Mouse (Mus musculus): ENCODE results near the gene Psmb10. TPM values are rescaled to one million over a fixed set of nuclear protein-coding genes. Genes with fewer than 3 reads are reported as not detected.

Gene Psmb10
- polyA plus RNA-seq, 1 experiment: 73.5 TPM

- TF ChIP-seq FOSL1 (IDR thresholded peaks at IDR 0.05; ENCODE audit: insufficient read depth, low read length, poor library complexity, severe bottlenecking) (no peak), CTCF (IDR thresholded peaks at IDR 0.05; ENCODE audit: control insufficient read depth, insufficient read depth, insufficient read length) (no peak), USF1 (IDR thresholded peaks at IDR 0.05; ENCODE audit: low read depth) (no peak), MYOG (IDR thresholded peaks at IDR 0.05; ENCODE audit: control insufficient read depth, extremely low read depth, insufficient read length) (no peak), CEBPB (IDR thresholded peaks at IDR 0.05; ENCODE audit: low read depth) (no peak), MYOD1 (IDR thresholded peaks at IDR 0.05; ENCODE audit: control insufficient read depth, insufficient read length, low read depth) (no peak), MAX (IDR thresholded peaks at IDR 0.05) (no peak)
- Histone ChIP-seq H3K4me3 (ENCODE audit: insufficient read depth, poor library complexity, severe bottlenecking) (no peak overlapping the region), H3K27me3 (ENCODE audit: control insufficient read depth, insufficient read depth, insufficient read length) (no peaks in the 10 kb centered on the region), H3K79me2 (ENCODE audit: control insufficient read depth, insufficient read depth) (no peaks in the 10 kb centered on the region), H3K36me3 (ENCODE audit: control insufficient read depth, insufficient read depth) (peaks cover 59% of the 10 kb centered on the region), H3K79me3 (ENCODE audit: low read depth) (no peaks in the 10 kb centered on the region), H3ac (ENCODE audit: control insufficient read depth, insufficient read length, low read depth) (no peak overlapping the region)
Measured at GRCm38 (mm10) chr8:105949350-105949749, 11.1 kb upstream of the Psmb10 start.

GRCm38 (mm10) chr8:105943321-105943739 is 5.1 kb upstream of the Psmb10 start, which contains the start of gene Lcat:
Gene Lcat, minus strand, starts transcription at chr8:105943382.
- Histone ChIP-seq H3ac (ENCODE audit: control insufficient read depth, insufficient read length, low read depth) (no peak within 1 kb of the TSS), H3K79me2 (ENCODE audit: control insufficient read depth, insufficient read depth) (no peaks in the 10 kb centered on the region), H3K27me3 (ENCODE audit: control insufficient read depth, insufficient read depth, insufficient read length) (no peaks in the 10 kb centered on the region), H3K36me3 (ENCODE audit: control insufficient read depth, insufficient read depth) (peaks cover 58% of the 10 kb centered on the region), H3K79me3 (ENCODE audit: low read depth) (no peaks in the 10 kb centered on the region), H3K4me3 (ENCODE audit: insufficient read depth, poor library complexity, severe bottlenecking) (no peak within 1 kb of the TSS)
- TF ChIP-seq USF1 (IDR thresholded peaks at IDR 0.05; ENCODE audit: low read depth): no peak
- no peak for TF ChIP-seq MAX (IDR thresholded peaks at IDR 0.05)
- TF ChIP-seq MYOG (IDR thresholded peaks at IDR 0.05; ENCODE audit: control insufficient read depth, extremely low read depth, insufficient read length): no peak
- no peak for TF ChIP-seq MYOD1 (IDR thresholded peaks at IDR 0.05; ENCODE audit: control insufficient read depth, insufficient read length, low read depth)
- TF ChIP-seq CTCF (IDR thresholded peaks at IDR 0.05; ENCODE audit: control insufficient read depth, insufficient read depth, insufficient read length): no peak
- no peak for TF ChIP-seq FOSL1 (IDR thresholded peaks at IDR 0.05; ENCODE audit: insufficient read depth, low read length, poor library complexity, severe bottlenecking)
- TF ChIP-seq CEBPB (IDR thresholded peaks at IDR 0.05; ENCODE audit: low read depth): no peak

GRCm38 (mm10) chr8:105942542-105942941 is 4.3 kb upstream of the Psmb10 start:
- no peaks in the 10 kb centered on the region for H3K79me3 ChIP-seq (ENCODE audit: low read depth)
- H3K27me3 ChIP-seq (ENCODE audit: control insufficient read depth, insufficient read depth, insufficient read length): no peaks in the 10 kb centered on the region
- H3K36me3 ChIP-seq (ENCODE audit: control insufficient read depth, insufficient read depth): peaks cover 58% of the 10 kb centered on the region
- TF ChIP-seq FOSL1 (IDR thresholded peaks at IDR 0.05; ENCODE audit: insufficient read depth, low read length, poor library complexity, severe bottlenecking) (no peak), MYOD1 (IDR thresholded peaks at IDR 0.05; ENCODE audit: control insufficient read depth, insufficient read length, low read depth) (no peak), CTCF (IDR thresholded peaks at IDR 0.05; ENCODE audit: control insufficient read depth, insufficient read depth, insufficient read length) (no peak), CEBPB (IDR thresholded peaks at IDR 0.05; ENCODE audit: low read depth) (no peak), MYOG (IDR thresholded peaks at IDR 0.05; ENCODE audit: control insufficient read depth, extremely low read depth, insufficient read length) (no peak), USF1 (IDR thresholded peaks at IDR 0.05; ENCODE audit: low read depth) (no peak), MAX (IDR thresholded peaks at IDR 0.05) (no peak)
- no peak overlapping the region for H3ac ChIP-seq (ENCODE audit: control insufficient read depth, insufficient read length, low read depth)
- no peak overlapping the region for H3K4me3 ChIP-seq (ENCODE audit: insufficient read depth, poor library complexity, severe bottlenecking)
- no peaks in the 10 kb centered on the region for H3K79me2 ChIP-seq (ENCODE audit: control insufficient read depth, insufficient read depth)

- Histone ChIP-seq H3K4me3 (ENCODE audit: insufficient read depth, poor library complexity, severe bottlenecking) (no peak overlapping the region), H3K27me3 (ENCODE audit: control insufficient read depth, insufficient read depth, insufficient read length) (no peaks in the 10 kb centered on the region), H3K79me2 (ENCODE audit: control insufficient read depth, insufficient read depth) (no peaks in the 10 kb centered on the region), H3K36me3 (ENCODE audit: control insufficient read depth, insufficient read depth) (peaks cover 58% of the 10 kb centered on the region), H3ac (ENCODE audit: control insufficient read depth, insufficient read length, low read depth) (no peak overlapping the region), H3K79me3 (ENCODE audit: low read depth) (no peaks in the 10 kb centered on the region)
- TF ChIP-seq MYOD1 (IDR thresholded peaks at IDR 0.05; ENCODE audit: control insufficient read depth, insufficient read length, low read depth) (no peak), MYOG (IDR thresholded peaks at IDR 0.05; ENCODE audit: control insufficient read depth, extremely low read depth, insufficient read length) (no peak), USF1 (IDR thresholded peaks at IDR 0.05; ENCODE audit: low read depth) (no peak), CEBPB (IDR thresholded peaks at IDR 0.05; ENCODE audit: low read depth) (no peak), MAX (IDR thresholded peaks at IDR 0.05) (no peak), CTCF (IDR thresholded peaks at IDR 0.05; ENCODE audit: control insufficient read depth, insufficient read depth, insufficient read length) (no peak), FOSL1 (IDR thresholded peaks at IDR 0.05; ENCODE audit: insufficient read depth, low read length, poor library complexity, severe bottlenecking) (no peak)
Measured at GRCm38 (mm10) chr8:105942026-105942425, 3.8 kb upstream of the Psmb10 start.

DNA sequence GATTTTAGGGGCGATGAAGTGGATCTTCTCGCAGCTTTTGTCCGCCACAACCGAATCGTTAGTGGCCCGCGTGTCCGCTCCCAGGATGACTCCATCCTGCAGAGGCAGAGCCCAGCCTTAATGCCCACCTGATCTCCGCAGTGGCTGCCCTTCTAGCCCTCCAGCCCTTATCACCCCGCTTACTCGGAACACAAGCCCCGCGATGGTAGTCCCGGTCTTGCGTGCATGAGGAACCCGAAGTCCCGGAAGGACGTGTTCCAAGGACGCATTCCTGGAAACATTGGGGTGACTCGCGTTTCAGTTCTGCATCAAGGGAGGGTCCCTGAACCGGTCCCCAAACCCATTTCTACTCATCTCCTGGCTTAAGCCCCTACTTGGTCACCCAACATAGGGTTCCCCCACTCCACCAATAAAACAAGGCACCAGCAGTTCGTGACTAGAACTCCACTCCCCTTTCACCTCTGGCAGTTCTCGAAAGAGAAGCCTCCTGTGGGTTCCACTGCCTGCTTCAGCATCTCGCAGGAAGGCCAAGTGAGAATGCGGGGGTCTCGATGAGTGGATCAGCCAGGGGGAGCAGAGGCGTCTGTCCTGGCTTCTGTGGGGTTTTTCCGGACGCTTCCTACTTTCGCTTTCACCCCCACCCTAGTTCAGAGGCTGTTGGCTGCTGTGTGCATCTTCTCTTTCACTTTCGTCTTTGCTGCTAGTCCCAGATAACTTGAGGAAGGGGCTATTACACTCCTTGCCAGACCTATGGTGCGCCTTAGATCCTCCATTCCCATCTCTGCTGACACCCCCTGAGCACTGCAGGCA is 543 bp downstream of the Psmb10 start:
- H3ac ChIP-seq (ENCODE audit: control insufficient read depth, insufficient read length, low read depth): peak overlapping the region; percentile 79
- H3K36me3 ChIP-seq (ENCODE audit: control insufficient read depth, insufficient read depth): peaks cover 29% of the 10 kb centered on the region
- peak overlapping the region; percentile 71 for H3K4me3 ChIP-seq (ENCODE audit: insufficient read depth, poor library complexity, severe bottlenecking)
- no peaks in the 10 kb centered on the region for H3K27me3 ChIP-seq (ENCODE audit: control insufficient read depth, insufficient read depth, insufficient read length)
- H3K79me2 ChIP-seq (ENCODE audit: control insufficient read depth, insufficient read depth): no peaks in the 10 kb centered on the region
- TF ChIP-seq MAX (IDR thresholded peaks at IDR 0.05): no peak
- no peak for TF ChIP-seq FOSL1 (IDR thresholded peaks at IDR 0.05; ENCODE audit: insufficient read depth, low read length, poor library complexity, severe bottlenecking)
- no peak for TF ChIP-seq MYOD1 (IDR thresholded peaks at IDR 0.05; ENCODE audit: control insufficient read depth, insufficient read length, low read depth)
- TF ChIP-seq CTCF (IDR thresholded peaks at IDR 0.05; ENCODE audit: control insufficient read depth, insufficient read depth, insufficient read length): no peak
- TF ChIP-seq CEBPB (IDR thresholded peaks at IDR 0.05; ENCODE audit: low read depth): no peak
- no peak for TF ChIP-seq MYOG (IDR thresholded peaks at IDR 0.05; ENCODE audit: control insufficient read depth, extremely low read depth, insufficient read length)
- H3K79me3 ChIP-seq (ENCODE audit: low read depth): peaks cover 2% of the 10 kb centered on the region

Data from C2C12 (cell line).